Mouse (Mus musculus): ENCODE results near the gene Slc2a4. TPM values are rescaled to one million over a fixed set of nuclear protein-coding genes. Genes with fewer than 3 reads are reported as not detected.
"Not testable (repeated sequence)": the region's sequence is repeated elsewhere in the genome, so short reads cannot be mapped to it uniquely, and the experiment has no call there.

Slc2a4 gene
- polyA plus RNA-seq, 1 experiment from 2014 or later = 9.9 TPM

GRCm38 (mm10) chr11:69922012-69922756 lies 25.8 kb downstream of the Slc2a4 start:
- 5% methylated on average over 12 of the region's 12 CpGs for WGBS
- peak overlapping the region; percentile 95 for H3K27ac ChIP-seq (replicated peaks)
- peak overlapping the region; percentile 63 for H3K9ac ChIP-seq (replicated peaks)
- H3K27me3 ChIP-seq = no peaks in the 10 kb centered on the region
- peak overlapping the region; percentile 62 for H3K4me2 ChIP-seq (replicated peaks)
- H3K9me3 ChIP-seq = no peaks in the 10 kb centered on the region
- no peak for ATAC-seq (ENCODE audit: low FRiP score, low read depth)
- H3K36me3 ChIP-seq = peaks cover 19% of the 10 kb centered on the region
- peaks cover 22% of the 10 kb centered on the region for H3K4me1 ChIP-seq
- H3K4me3 ChIP-seq = peak overlapping the region; percentile 98

- Histone ChIP-seq H3K36me3 (peaks cover 27% of the 10 kb centered on the region), H3K9ac (replicated peaks) (peak within 1 kb of the TSS; percentile 95), H3K4me3 (peak within 1 kb of the TSS; percentile 98), H3K27ac (replicated peaks) (peak within 1 kb of the TSS; percentile 95), H3K4me2 (replicated peaks) (peak within 1 kb of the TSS; percentile 96), H3K9me3 (no peaks in the 10 kb centered on the region), H3K4me1 (peaks cover 23% of the 10 kb centered on the region), H3K27me3 (no peaks in the 10 kb centered on the region)
- ATAC-seq (ENCODE audit: low FRiP score, low read depth) = peak; percentile 95
- WGBS = under 1% methylated on average over 78 of the region's 78 CpGs
Measured at GRCm38 (mm10) chr11:69921114-69922011, 26.6 kb downstream of the Slc2a4 start, which contains the start of gene Eif5a. TSS of gene Eif5a (minus strand) at chr11:69921958.

- Histone ChIP-seq H3K27ac (replicated peaks) (peak overlapping the region; percentile 95), H3K9me3 (no peaks in the 10 kb centered on the region), H3K27me3 (no peaks in the 10 kb centered on the region), H3K36me3 (peaks cover 36% of the 10 kb centered on the region), H3K4me1 (peaks cover 32% of the 10 kb centered on the region), H3K4me3 (peak overlapping the region; percentile 98), H3K9ac (replicated peaks) (peak overlapping the region; percentile 95), H3K4me2 (replicated peaks) (peak overlapping the region; percentile 96)
- WGBS = 1% methylated on average over 51 of the region's 65 CpGs
- peak; percentile 47 for ATAC-seq (ENCODE audit: low FRiP score, low read depth)
Measured at GRCm38 (mm10) chr11:69920266-69921031, 27.5 kb downstream of the Slc2a4 start.

GRCm38 (mm10) chr11:69919661-69920265 lies 28.2 kb downstream of the Slc2a4 start:
- peak overlapping the region; percentile 98 for H3K4me3 ChIP-seq
- H3K9ac ChIP-seq (replicated peaks) = peak overlapping the region; percentile 95
- H3K27ac ChIP-seq (replicated peaks) = peak overlapping the region; percentile 95
- peak overlapping the region; percentile 96 for H3K4me2 ChIP-seq (replicated peaks)
- no peaks in the 10 kb centered on the region for H3K27me3 ChIP-seq
- WGBS = 2% methylated on average over 17 of the region's 17 CpGs
- H3K9me3 ChIP-seq = no peaks in the 10 kb centered on the region
- peaks cover 41% of the 10 kb centered on the region for H3K36me3 ChIP-seq
- peaks cover 39% of the 10 kb centered on the region for H3K4me1 ChIP-seq
- ATAC-seq (ENCODE audit: low FRiP score, low read depth) = no peak

DNA sequence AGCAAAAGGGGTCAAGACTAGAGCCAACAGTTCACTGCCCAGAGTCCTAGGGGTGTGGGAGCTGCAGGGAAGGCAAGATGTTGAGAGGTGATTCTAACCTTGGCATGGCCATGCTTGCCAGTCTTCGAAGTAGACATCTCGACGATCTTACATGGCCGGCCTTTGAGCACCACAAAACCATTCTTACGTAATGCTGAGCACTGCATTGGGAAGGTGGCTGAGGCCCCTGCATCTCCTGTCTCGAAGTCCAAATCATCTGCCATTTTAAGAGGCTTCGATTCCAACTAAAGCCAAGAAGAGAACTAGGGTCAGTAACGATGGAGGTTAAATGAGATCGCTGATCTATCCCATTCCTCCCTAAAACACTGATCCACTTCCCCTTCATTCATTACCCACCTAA lies 28.9 kb downstream of the Slc2a4 start:
- Histone ChIP-seq H3K9me3 (no peaks in the 10 kb centered on the region), H3K4me1 (peaks cover 45% of the 10 kb centered on the region), H3K36me3 (peaks cover 41% of the 10 kb centered on the region), H3K27ac (replicated peaks) (peak overlapping the region; percentile 95), H3K4me2 (replicated peaks) (peak overlapping the region; percentile 96), H3K4me3 (peak overlapping the region; percentile 98), H3K27me3 (no peaks in the 10 kb centered on the region), H3K9ac (replicated peaks) (peak overlapping the region; percentile 95; the same call in 1 of the 2 replicates)
- WGBS = 80% methylated on average over 9 of the region's 9 CpGs
- ATAC-seq (ENCODE audit: low FRiP score, low read depth) = no peak

GRCm38 (mm10) chr11:69918118-69918517 lies 29.9 kb downstream of the Slc2a4 start:
- Histone ChIP-seq H3K9ac (replicated peaks) (no peak overlapping the region), H3K4me3 (no peak overlapping the region), H3K27me3 (no peaks in the 10 kb centered on the region), H3K4me1 (peaks cover 51% of the 10 kb centered on the region), H3K4me2 (replicated peaks) (no peak overlapping the region), H3K9me3 (no peaks in the 10 kb centered on the region), H3K36me3 (peaks cover 44% of the 10 kb centered on the region), H3K27ac (replicated peaks) (no peak overlapping the region)
- 91% methylated on average over 5 of the region's 5 CpGs for WGBS
- no peak for ATAC-seq (ENCODE audit: low FRiP score, low read depth)

- ATAC-seq (ENCODE audit: low FRiP score, low read depth) = no peak
- Histone ChIP-seq H3K9ac (replicated peaks) (no peak overlapping the region), H3K36me3 (peaks cover 50% of the 10 kb centered on the region), H3K4me2 (replicated peaks) (no peak overlapping the region), H3K27me3 (no peaks in the 10 kb centered on the region), H3K27ac (replicated peaks) (no peak overlapping the region), H3K4me3 (no peak overlapping the region), H3K4me1 (peaks cover 50% of the 10 kb centered on the region), H3K9me3 (no peaks in the 10 kb centered on the region)
- 93% methylated on average over 8 of the region's 8 CpGs for WGBS
Measured at GRCm38 (mm10) chr11:69917379-69917948, 30.5 kb downstream of the Slc2a4 start.

DNA sequence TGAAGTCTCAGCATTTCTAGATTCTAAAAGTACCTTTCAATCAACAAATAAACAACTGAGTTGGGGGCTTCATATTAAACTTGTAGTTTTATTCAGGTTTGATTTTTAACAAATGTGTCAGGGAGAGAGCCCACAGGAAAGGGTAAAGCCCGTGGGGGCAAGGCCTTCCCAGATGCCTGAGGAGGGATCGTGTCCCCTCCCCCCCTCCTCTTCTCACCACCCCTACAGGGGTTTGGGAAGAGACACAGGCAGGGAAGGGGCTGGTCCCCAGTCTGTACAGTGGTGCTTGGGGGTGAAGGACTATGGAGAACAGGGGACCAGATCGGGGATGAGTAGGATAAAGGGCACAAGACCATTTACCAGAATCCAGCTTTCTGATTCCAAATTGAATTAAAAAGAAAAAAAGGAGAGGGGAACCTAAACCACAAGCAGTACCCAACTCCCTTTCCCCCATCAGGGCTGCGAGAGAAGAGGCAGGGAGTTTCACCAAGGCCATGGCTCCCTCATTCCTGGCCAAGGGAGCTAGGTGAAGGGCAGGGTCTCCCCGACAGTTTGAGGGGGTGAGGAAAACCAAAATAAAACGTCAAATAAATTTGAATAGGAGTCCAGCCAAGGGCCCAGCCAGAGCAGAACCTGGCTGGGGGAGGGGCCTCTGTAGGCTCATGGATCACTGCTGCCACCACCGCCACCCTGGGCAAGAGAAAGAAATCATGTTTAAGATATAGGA lies 31.2 kb downstream of the Slc2a4 start:
- not testable (repeated sequence) for H3K27ac ChIP-seq (replicated peaks); H3K9me3 ChIP-seq; H3K9ac ChIP-seq (replicated peaks); H3K4me2 ChIP-seq (replicated peaks); ATAC-seq (ENCODE audit: low FRiP score, low read depth); H3K27me3 ChIP-seq; H3K4me3 ChIP-seq
- 60% methylated on average over 7 of the region's 7 CpGs for WGBS
- H3K4me1 ChIP-seq = peaks cover 45% of the 10 kb centered on the region
- peaks cover 57% of the 10 kb centered on the region for H3K36me3 ChIP-seq

DNA sequence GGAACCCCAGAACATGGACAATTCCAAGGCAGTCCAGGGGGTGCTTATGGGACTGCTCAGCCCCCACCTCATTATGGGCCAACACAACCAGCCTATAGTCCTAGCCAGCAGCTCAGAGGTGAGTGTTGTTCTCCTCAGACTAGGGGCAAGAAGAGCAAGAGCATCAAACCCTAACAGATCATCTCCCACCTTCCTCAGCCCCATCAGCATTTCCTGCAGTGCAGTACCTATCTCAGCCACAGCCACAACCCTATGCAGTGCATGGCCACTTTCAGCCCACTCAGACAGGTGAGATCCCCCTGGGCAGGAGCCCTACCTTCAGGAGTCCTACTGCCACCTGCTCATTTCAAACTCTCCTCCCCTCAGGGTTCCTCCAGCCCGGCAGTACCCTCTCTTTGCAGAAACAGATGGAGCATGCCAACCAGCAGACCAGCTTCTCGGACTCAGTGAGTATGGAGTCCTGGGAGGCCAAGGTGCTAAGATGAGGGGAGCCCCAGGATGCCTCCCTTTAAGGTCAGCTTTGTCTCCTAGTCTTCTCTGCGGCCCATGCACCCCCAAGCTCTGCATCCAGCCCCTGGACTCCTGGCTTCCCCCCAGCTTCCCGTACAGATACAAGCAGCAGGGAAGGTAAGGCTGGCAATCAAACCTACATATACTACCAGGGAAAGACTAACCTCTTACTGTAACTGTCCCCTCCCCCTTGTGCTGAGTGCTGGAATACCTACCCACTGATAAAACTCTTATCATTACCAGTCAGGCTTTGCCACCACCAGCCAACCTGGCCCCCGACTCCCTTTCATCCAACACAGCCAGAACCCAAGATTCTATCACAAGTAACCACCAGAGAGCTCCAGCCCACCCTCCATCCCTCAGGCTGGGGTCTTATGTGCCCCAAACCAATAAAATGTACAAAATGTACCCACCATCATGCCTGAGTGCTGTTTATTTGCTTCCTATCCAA lies 32.0 kb downstream of the Slc2a4 start:
- Histone ChIP-seq H3K4me3 (0 out of 2 replicates have a peak overlapping the region, but pooled peaks have one; percentile 0), H3K27ac (replicated peaks) (0 out of 2 replicates have a peak overlapping the region, but pooled peaks have one; percentile 8), H3K9ac (replicated peaks) (no peak overlapping the region), H3K4me2 (replicated peaks) (peak overlapping the region; percentile 99; the same call in 1 of the 2 replicates), H3K4me1 (peaks cover 45% of the 10 kb centered on the region), H3K36me3 (peaks cover 65% of the 10 kb centered on the region), H3K27me3 (no peaks in the 10 kb centered on the region), H3K9me3 (no peaks in the 10 kb centered on the region)
- no peak for ATAC-seq (ENCODE audit: low FRiP score, low read depth)
- WGBS = 70% methylated on average over 5 of the region's 5 CpGs

Data from midbrain, embryonic 12.5 days (tissue).